ENCODE assay signal across 21 mouse cellular contexts in genomic region chr17:10476807-10477206, GRCm38 (mm10).
DNase-seq lines count a peak whose midpoint lies in the region; ATAC-seq and TF ChIP-seq lines count a peak whose summit lies in the region.
"Had no signal": no experiment of that assay in that cellular context is flagged by ENCODE, and none has a peak within 500 bp of the region (broad histone marks: within the 10 kb centered on the region; RNA-seq: fewer than 3 reads in every experiment).

No protein-coding gene starts in this region.

- H3K4me1 ChIP-seq in forebrain, embryonic 11.5 days (replicated peaks; ENCODE audit: control insufficient read depth, insufficient read depth, low read length): no peaks in the 10 kb centered on the region
- no peaks in the 10 kb centered on the region for H3K4me1 ChIP-seq in forebrain, postnatal 0 days (ENCODE audit: insufficient read depth)
- H3K4me1 ChIP-seq in heart, embryonic 13.5 days: peaks cover 80% of the 10 kb centered on the region
- H3K4me1 ChIP-seq in neural tube, embryonic 13.5 days (replicated peaks): peaks cover 26% of the 10 kb centered on the region

- WGBS in forebrain, embryonic 11.5 days: 65% methylated on average over 7 of the region's 7 CpGs
- WGBS in forebrain, postnatal 0 days: 53% methylated on average over 7 of the region's 7 CpGs
- WGBS in heart, embryonic 13.5 days: 85% methylated on average over 7 of the region's 7 CpGs
- 27% methylated on average over 7 of the region's 7 CpGs for WGBS in neural tube, embryonic 13.5 days

- no peak for DNase-seq in forebrain, embryonic 11.5 days (ENCODE audit: low spot score)
- DNase-seq in forebrain, postnatal 0 days: no peak
- DNase-seq in heart, adult 9 months (ENCODE audit: low spot score in 2 of 2): no peak
- DNase-seq in layer of hippocampus, adult 2 months (ENCODE audit: low spot score in 2 of 2): no peak
- DNase-seq in layer of hippocampus, adult 8-10 months (ENCODE audit: low spot score in 2 of 2): no peak
- DNase-seq in adrenal gland, adult 2 months: no peak
- DNase-seq: adrenal gland, postnatal 14 days; cerebellum, adult 11 months; gastrocnemius, postnatal 14 days; kidney, postnatal 36 days; lung, adult 18-20 months; lung, postnatal 14 days had no signal

- no peaks in the 10 kb centered on the region for H3K9me3 ChIP-seq in forebrain, embryonic 11.5 days (ENCODE audit: control insufficient read depth, low read length)
- no peaks in the 10 kb centered on the region for H3K9me3 ChIP-seq in forebrain, postnatal 0 days (ENCODE audit: low read length)
- no peaks in the 10 kb centered on the region for H3K9me3 ChIP-seq in heart, embryonic 13.5 days
- no peaks in the 10 kb centered on the region for H3K9me3 ChIP-seq in neural tube, embryonic 13.5 days
- H3K9me3 ChIP-seq: embryonic facial prominence, embryonic 12.5 days had no signal

- 0 out of 2 replicates have a peak, but pooled peaks have one; percentile 21 for ATAC-seq in forebrain, embryonic 11.5 days (replicated peaks; ENCODE audit: low FRiP score)
- no peak for ATAC-seq in forebrain, postnatal 0 days
- no peak for ATAC-seq in heart, embryonic 13.5 days (ENCODE audit: extremely low read depth, insufficient number of reproducible peaks, low FRiP score, low TSS enrichment)
- ATAC-seq in neural tube, embryonic 13.5 days (ENCODE audit: low read depth): no peak; the same call in 1 of the 2 replicates
- ATAC-seq: CD4-positive, CD25-positive, alpha-beta regulatory T cell, adult 4 months; intestine, embryonic 16.5 days; Patski had no signal

- H3K27ac ChIP-seq in forebrain, embryonic 11.5 days (ENCODE audit: low read depth, low read length): no peak overlapping the region
- no peak overlapping the region for H3K27ac ChIP-seq in forebrain, postnatal 0 days (ENCODE audit: low read depth, low read length)
- H3K27ac ChIP-seq in heart, embryonic 13.5 days (replicated peaks): peak overlapping the region; percentile 95
- H3K27ac ChIP-seq in layer of hippocampus, adult 2 months: peak overlapping the region; percentile 7; the same call in 1 of the 2 replicates
- H3K27ac ChIP-seq in neural tube, embryonic 13.5 days (replicated peaks): 0 out of 2 replicates have a peak overlapping the region, but pooled peaks have one; percentile 39
- H3K27ac ChIP-seq: embryonic facial prominence, embryonic 12.5 days; stomach, postnatal 0 days had no signal

- TF ChIP-seq CTCF in forebrain, postnatal 0 days (IDR thresholded peaks at IDR 0.05; ENCODE audit: low read depth): no peak
- TF ChIP-seq CTCF in layer of hippocampus, adult 2 months (conservative IDR thresholded peaks at IDR 0.05): no peak

- no peaks in the 10 kb centered on the region for H3K36me3 ChIP-seq in forebrain, embryonic 11.5 days (ENCODE audit: control insufficient read depth, insufficient read depth, low read length)
- H3K36me3 ChIP-seq in forebrain, postnatal 0 days (ENCODE audit: insufficient read depth): no peaks in the 10 kb centered on the region
- H3K36me3 ChIP-seq in heart, embryonic 13.5 days: no peaks in the 10 kb centered on the region
- no peaks in the 10 kb centered on the region for H3K36me3 ChIP-seq in neural tube, embryonic 13.5 days
- H3K36me3 ChIP-seq: embryonic facial prominence, embryonic 12.5 days had no signal

- no peak overlapping the region for H3K9ac ChIP-seq in forebrain, embryonic 11.5 days (ENCODE audit: low read length)
- no peak overlapping the region for H3K9ac ChIP-seq in forebrain, postnatal 0 days
- no peak overlapping the region for H3K9ac ChIP-seq in heart, embryonic 13.5 days
- no peak overlapping the region for H3K9ac ChIP-seq in neural tube, embryonic 13.5 days
- H3K9ac ChIP-seq: embryonic facial prominence, embryonic 12.5 days had no signal

- no peak overlapping the region for H3K4me2 ChIP-seq in forebrain, embryonic 11.5 days (ENCODE audit: low read depth, low read length, severe bottlenecking)
- no peak overlapping the region for H3K4me2 ChIP-seq in forebrain, postnatal 0 days (ENCODE audit: low read depth)
- H3K4me2 ChIP-seq in heart, embryonic 13.5 days: no peak overlapping the region
- H3K4me2 ChIP-seq in neural tube, embryonic 13.5 days: no peak overlapping the region
- H3K4me2 ChIP-seq: embryonic facial prominence, embryonic 12.5 days; liver, embryonic 11.5 days had no signal

- H3K4me3 ChIP-seq in forebrain, embryonic 11.5 days (ENCODE audit: low read depth, low read length): no peak overlapping the region
- no peak overlapping the region for H3K4me3 ChIP-seq in forebrain, postnatal 0 days (ENCODE audit: low read depth, low read length)
- no peak overlapping the region for H3K4me3 ChIP-seq in heart, embryonic 13.5 days
- no peak overlapping the region for H3K4me3 ChIP-seq in layer of hippocampus, adult 2 months
- no peak overlapping the region for H3K4me3 ChIP-seq in neural tube, embryonic 13.5 days
- H3K4me3 ChIP-seq: embryonic facial prominence, embryonic 12.5 days; erythroblast, embryonic 14.5 days had no signal

- H3K27me3 ChIP-seq in forebrain, embryonic 11.5 days (ENCODE audit: control insufficient read depth, insufficient read depth, low read length): no peaks in the 10 kb centered on the region
- no peaks in the 10 kb centered on the region for H3K27me3 ChIP-seq in forebrain, postnatal 0 days (ENCODE audit: insufficient read depth, low read length)
- H3K27me3 ChIP-seq in heart, embryonic 13.5 days (replicated peaks): no peaks in the 10 kb centered on the region
- no peaks in the 10 kb centered on the region for H3K27me3 ChIP-seq in neural tube, embryonic 13.5 days
- H3K27me3 ChIP-seq: embryonic facial prominence, embryonic 12.5 days; Patski had no signal

Comparison
In these comparisons a context has a peak if more than half of its experiments do, and no peak if none do; other contexts are left out.
1. H3K27ac ChIP-seq: peak in heart, embryonic 13.5 days (single experiment), layer of hippocampus, adult 2 months (single experiment) and neural tube, embryonic 13.5 days (single experiment); none in forebrain, embryonic 11.5 days (single experiment) and forebrain, postnatal 0 days (single experiment).